Mouse (Mus musculus) myocyte (in vitro differentiated cells): Measurements from ENCODE around the gene Dgat2. TPM values are rescaled to one million over a fixed set of nuclear protein-coding genes. Genes with fewer than 3 reads are reported as not detected.

ENCODE experiments used
- H3K27me3 ChIP-seq: one replicate; pipeline ENCODE4 v1.6.1; 2011; ENCODE audit not compliant: control insufficient read depth, insufficient read depth, insufficient read length
- H3K36me3 ChIP-seq: one replicate; pipeline ENCODE4 v1.6.1; 2011; ENCODE audit not compliant: control insufficient read depth, insufficient read depth
- H3K4me2 ChIP-seq: one replicate; pipeline ENCODE4 v1.6.1; 2011; ENCODE audit warnings: low read depth, control low read depth
- H3K4me3 ChIP-seq: one replicate; pipeline ENCODE4 v1.5.1; 2011; ENCODE audit warnings: mild to moderate bottlenecking, control low read depth, moderate library complexity
- H3K79me2 ChIP-seq: one replicate; pipeline ENCODE4 v1.6.1; 2011; ENCODE audit not compliant: control insufficient read depth, insufficient read depth
- H3ac ChIP-seq: one replicate; pipeline ENCODE4 v1.6.1; 2011; ENCODE audit not compliant: control insufficient read depth, insufficient read length
- CEBPB ChIP-seq: IDR thresholded peaks from 2 replicates; pipeline ENCODE4 v1.6.1; 2011; ENCODE audit warnings: mild to moderate bottlenecking, moderate library complexity; ENCODE audit not compliant: poor library complexity, insufficient read depth, severe bottlenecking
- E2F4 ChIP-seq: IDR thresholded peaks from one replicate; pipeline ENCODE4 v1.6.1; 2011; ENCODE audit warnings: mild to moderate bottlenecking, control low read depth, moderate library complexity; ENCODE audit not compliant: insufficient read depth
- MAX ChIP-seq: IDR thresholded peaks from one replicate; pipeline ENCODE4 v1.6.1; 2011; ENCODE audit warnings: low read depth, mild to moderate bottlenecking, control low read depth
- MYOD1 ChIP-seq, 3 experiments: IDR thresholded peaks; one replicate each; pipeline ENCODE4 v1.6.1; 2011; ENCODE audit warnings: control low read depth in 2 of 3, low read depth in 2 of 3, mild to moderate bottlenecking in 2 of 3, moderate library complexity in 1 of 3; ENCODE audit not compliant: insufficient read length in 2 of 3, control insufficient read depth in 1 of 3
- MYOG ChIP-seq, 3 experiments: IDR thresholded peaks; one replicate each; pipeline ENCODE4 v1.6.1; 2011; ENCODE audit warnings: control low read depth in 2 of 3, low read depth in 2 of 3, mild to moderate bottlenecking in 2 of 3; ENCODE audit not compliant: insufficient read length in 2 of 3, control insufficient read depth in 1 of 3, insufficient read depth in 1 of 3
- POLR2A ChIP-seq: IDR thresholded peaks from one replicate; pipeline ENCODE4 v1.6.1; 2011; ENCODE audit warnings: low read depth, mild to moderate bottlenecking, control low read depth, moderate library complexity; ENCODE audit not compliant: insufficient read length
- POLR2AphosphoS2 ChIP-seq: IDR thresholded peaks from one replicate; pipeline ENCODE4 v1.6.1; 2011; ENCODE audit warnings: low read depth, control low read depth; ENCODE audit not compliant: insufficient read length
- REST ChIP-seq: IDR thresholded peaks from one replicate; pipeline ENCODE4 v1.6.1; 2011; ENCODE audit warnings: mild to moderate bottlenecking, control low read depth, moderate library complexity; ENCODE audit not compliant: insufficient read depth, insufficient read length
- SRF ChIP-seq: IDR thresholded peaks from one replicate; pipeline ENCODE4 v1.6.1; 2011; ENCODE audit warnings: low read depth; ENCODE audit not compliant: control insufficient read depth, insufficient read length
- TCF12 ChIP-seq: IDR thresholded peaks from one replicate; pipeline ENCODE4 v1.6.1; 2011; ENCODE audit warnings: mild to moderate bottlenecking, control low read depth; ENCODE audit not compliant: poor library complexity, insufficient read depth, severe bottlenecking
- TCF3 ChIP-seq: IDR thresholded peaks from one replicate; pipeline ENCODE4 v1.6.1; 2011; ENCODE audit warnings: low read depth, control low read depth; ENCODE audit not compliant: insufficient read length
- USF1 ChIP-seq: IDR thresholded peaks from one replicate; pipeline ENCODE4 v1.6.1; 2011; ENCODE audit warnings: low read depth, mild to moderate bottlenecking, control low read depth, moderate library complexity
- polyA plus RNA-seq: library from polyadenylated mRNA; unstranded; fragments of >200 nt; fragmentation: generic; extraction: Trizol; gene quantifications from one replicate; pipeline ENCODE4 v1.2.1, GENCODE M21; 2012; ENCODE audit warnings: missing spikeins

Dgat2 gene
- polyA plus RNA-seq, 1 experiment: 6.9 TPM

DNA sequence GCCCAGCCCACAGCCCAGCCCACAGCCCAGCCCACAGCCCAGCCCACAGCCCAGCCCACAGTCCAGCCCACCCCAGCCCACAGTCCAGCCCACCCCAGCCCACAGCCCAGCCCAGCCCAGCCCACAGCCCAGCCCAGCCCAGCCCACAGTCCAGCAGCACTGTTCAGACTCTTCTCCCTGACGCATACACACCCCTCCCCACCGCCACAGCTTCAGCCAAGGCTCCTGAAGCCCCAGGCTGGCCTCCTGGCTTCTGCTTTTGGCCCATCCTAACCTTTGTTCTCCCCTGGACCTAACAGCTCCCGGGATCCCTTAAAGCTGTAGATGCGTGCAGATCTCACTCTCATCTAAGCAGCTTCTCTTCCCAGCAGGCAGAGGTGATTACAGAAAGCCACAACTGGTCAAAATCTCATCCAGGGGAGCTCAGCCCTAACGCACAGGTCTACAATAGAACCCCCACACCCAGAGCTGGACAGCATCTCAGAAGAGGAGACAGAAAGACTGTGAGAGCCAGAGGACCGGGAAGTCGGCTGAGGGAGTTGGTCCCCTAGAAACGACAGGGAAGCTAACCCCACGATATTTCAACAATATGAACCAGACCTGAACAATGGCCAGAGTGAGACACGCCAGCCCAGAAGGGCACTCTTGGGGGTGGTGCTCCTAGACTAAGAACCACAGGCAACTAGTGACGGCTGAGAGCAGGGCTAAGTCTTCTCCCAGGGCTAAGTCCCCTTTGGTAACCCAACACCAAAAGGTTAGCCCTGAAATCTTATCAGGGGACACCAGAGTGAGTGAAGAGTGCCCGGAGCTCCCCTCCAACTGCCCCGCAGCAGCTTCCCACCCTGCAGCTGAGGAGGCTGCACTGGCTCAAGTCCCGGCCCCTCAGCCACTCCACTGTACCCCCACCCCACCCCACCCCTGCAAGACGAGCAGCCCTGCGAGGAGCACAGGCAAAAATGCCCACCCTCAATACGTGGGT is 26.9 kb downstream of the Dgat2 start:
- Histone ChIP-seq H3K4me2 (peak overlapping the region; percentile 35), H3K4me3 (no peak overlapping the region), H3K36me3 (no peaks in the 10 kb centered on the region), H3ac (no peak overlapping the region), H3K79me2 (no peaks in the 10 kb centered on the region), H3K27me3 (no peaks in the 10 kb centered on the region)
- TF ChIP-seq MYOG (IDR thresholded peaks at IDR 0.05; ENCODE audit: control insufficient read depth in 1 of 3, insufficient read depth in 1 of 3, insufficient read length in 2 of 3, low read depth in 2 of 3) (no peak), SRF (no peak), E2F4 (no peak), TCF12 (no peak), MAX (no peak), POLR2AphosphoS2 (no peak), TCF3 (no peak), USF1 (no peak), POLR2A (no peak), REST (no peak), CEBPB (no peak), MYOD1 (IDR thresholded peaks at IDR 0.05; ENCODE audit: control insufficient read depth in 1 of 3, insufficient read length in 2 of 3, low read depth in 2 of 3) (no peak)

DNA sequence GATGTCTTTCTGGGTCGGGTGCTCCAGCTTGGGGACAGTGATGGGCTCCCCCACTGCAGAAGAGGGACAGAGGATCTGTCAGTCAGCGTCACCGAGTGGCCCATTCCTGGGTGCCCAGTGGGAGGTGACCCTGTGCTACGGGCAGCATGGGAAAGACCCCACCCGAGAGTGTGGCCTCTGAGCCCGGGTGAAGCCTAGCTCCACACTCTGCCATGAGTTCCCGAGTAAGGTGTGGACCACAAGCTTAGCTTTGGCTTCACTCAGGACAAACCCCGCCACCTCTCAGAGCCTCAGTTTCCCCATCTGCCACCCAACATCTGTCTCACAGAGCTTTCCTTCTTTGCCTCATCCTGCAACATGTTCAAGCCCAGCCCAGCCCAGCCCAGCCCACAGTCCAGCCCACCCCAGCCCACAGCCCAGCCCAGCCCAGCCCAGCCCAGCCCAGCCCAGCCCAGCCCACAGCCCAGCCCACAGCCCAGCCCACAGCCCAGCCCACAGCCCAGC is 27.8 kb downstream of the Dgat2 start:
- Histone ChIP-seq H3K4me2 (no peak overlapping the region), H3K79me2 (no peaks in the 10 kb centered on the region), H3K4me3 (no peak overlapping the region), H3K27me3 (no peaks in the 10 kb centered on the region), H3K36me3 (no peaks in the 10 kb centered on the region), H3ac (no peak overlapping the region)
- no peak for TF ChIP-seq SRF
- no peak for TF ChIP-seq USF1
- TF ChIP-seq POLR2A: no peak
- TF ChIP-seq POLR2AphosphoS2: no peak
- no peak for TF ChIP-seq REST
- TF ChIP-seq TCF3: no peak
- no peak for TF ChIP-seq TCF12
- TF ChIP-seq E2F4: no peak
- TF ChIP-seq CEBPB: no peak
- no peak for TF ChIP-seq MYOD1 (IDR thresholded peaks at IDR 0.05; ENCODE audit: control insufficient read depth in 1 of 3, insufficient read length in 2 of 3, low read depth in 2 of 3)
- no peak for TF ChIP-seq MYOG (IDR thresholded peaks at IDR 0.05; ENCODE audit: control insufficient read depth in 1 of 3, insufficient read depth in 1 of 3, insufficient read length in 2 of 3, low read depth in 2 of 3)
- TF ChIP-seq MAX: no peak

DNA sequence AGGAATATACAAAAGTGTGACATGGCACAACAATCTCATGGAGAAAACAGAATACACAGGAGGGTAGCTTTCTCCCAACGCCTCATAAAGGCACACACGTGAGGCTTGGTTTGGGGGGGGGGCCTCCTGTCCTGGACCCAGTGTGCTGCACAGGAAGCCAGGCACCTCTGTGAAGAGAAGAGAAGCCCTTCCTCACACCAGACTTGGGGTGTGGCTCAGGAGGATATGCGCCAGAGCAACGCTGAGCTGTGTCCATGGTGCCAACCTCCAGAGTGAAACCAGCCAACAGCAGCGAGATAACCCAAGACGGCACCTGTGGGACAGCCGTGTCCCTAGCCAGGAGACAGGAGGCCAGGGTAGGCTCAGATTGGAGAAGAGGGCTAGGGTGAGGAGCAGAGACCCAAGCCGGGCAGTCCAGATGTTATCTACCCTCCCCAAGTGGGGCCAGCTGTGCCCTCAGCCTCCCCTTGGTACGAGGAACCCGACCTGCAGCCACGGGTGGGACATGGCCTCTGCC is 28.8 kb downstream of the Dgat2 start:
- no peak overlapping the region for H3K4me2 ChIP-seq
- H3ac ChIP-seq: no peak overlapping the region
- TF ChIP-seq CEBPB: no peak
- no peak for TF ChIP-seq REST
- TF ChIP-seq MAX: no peak
- TF ChIP-seq SRF: no peak
- no peak for TF ChIP-seq POLR2AphosphoS2
- no peak for TF ChIP-seq TCF3
- no peak for TF ChIP-seq POLR2A
- TF ChIP-seq USF1: no peak
- no peaks in the 10 kb centered on the region for H3K36me3 ChIP-seq
- no peaks in the 10 kb centered on the region for H3K79me2 ChIP-seq
- H3K4me3 ChIP-seq: no peak overlapping the region
- no peaks in the 10 kb centered on the region for H3K27me3 ChIP-seq

DNA sequence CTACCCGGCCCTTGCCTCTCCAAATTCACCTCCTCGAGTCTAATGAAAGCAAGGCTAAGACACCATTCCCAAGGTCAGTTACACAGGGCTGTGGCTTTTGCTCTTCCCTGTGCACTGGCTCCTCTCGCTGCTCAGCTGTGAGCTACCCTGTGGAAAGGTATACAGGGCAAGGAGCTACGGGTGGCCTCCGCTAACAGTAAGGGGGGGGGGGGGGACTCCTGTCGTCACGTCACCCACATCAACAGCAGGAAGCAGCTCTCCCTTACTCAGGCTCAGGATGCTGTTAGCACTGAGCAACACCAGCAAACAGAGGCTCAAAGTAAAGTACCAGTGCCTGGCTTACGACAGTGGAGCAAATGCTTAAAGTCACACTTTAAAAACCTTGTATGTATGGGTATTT is 29.8 kb downstream of the Dgat2 start:
- Histone ChIP-seq H3K4me3 (no peak overlapping the region), H3K36me3 (no peaks in the 10 kb centered on the region), H3K4me2 (no peak overlapping the region), H3ac (no peak overlapping the region), H3K79me2 (no peaks in the 10 kb centered on the region), H3K27me3 (no peaks in the 10 kb centered on the region)
- TF ChIP-seq MYOG (IDR thresholded peaks at IDR 0.05; ENCODE audit: control insufficient read depth in 1 of 3, insufficient read depth in 1 of 3, insufficient read length in 2 of 3, low read depth in 2 of 3) (no peak), TCF3 (no peak), TCF12 (no peak), MYOD1 (IDR thresholded peaks at IDR 0.05; ENCODE audit: control insufficient read depth in 1 of 3, insufficient read length in 2 of 3, low read depth in 2 of 3) (no peak), USF1 (no peak), POLR2A (no peak), SRF (no peak), REST (no peak), POLR2AphosphoS2 (no peak), CEBPB (no peak), E2F4 (no peak)
